Mouse (Mus musculus) cerebellum, postnatal 36 days (tissue): Measurements from ENCODE around the gene Usp21.
A peak's percentile ranks its signal among the peaks of the same experiment; 100 is the strongest.

Experiments used
- DNase-seq, 2 experiments: peaks; one replicate each; pipeline ENCODE4 v3.0.0; 2021 to 2022; ENCODE audit warnings: mixed read lengths in 2 of 2

The Usp21 gene

DNA sequence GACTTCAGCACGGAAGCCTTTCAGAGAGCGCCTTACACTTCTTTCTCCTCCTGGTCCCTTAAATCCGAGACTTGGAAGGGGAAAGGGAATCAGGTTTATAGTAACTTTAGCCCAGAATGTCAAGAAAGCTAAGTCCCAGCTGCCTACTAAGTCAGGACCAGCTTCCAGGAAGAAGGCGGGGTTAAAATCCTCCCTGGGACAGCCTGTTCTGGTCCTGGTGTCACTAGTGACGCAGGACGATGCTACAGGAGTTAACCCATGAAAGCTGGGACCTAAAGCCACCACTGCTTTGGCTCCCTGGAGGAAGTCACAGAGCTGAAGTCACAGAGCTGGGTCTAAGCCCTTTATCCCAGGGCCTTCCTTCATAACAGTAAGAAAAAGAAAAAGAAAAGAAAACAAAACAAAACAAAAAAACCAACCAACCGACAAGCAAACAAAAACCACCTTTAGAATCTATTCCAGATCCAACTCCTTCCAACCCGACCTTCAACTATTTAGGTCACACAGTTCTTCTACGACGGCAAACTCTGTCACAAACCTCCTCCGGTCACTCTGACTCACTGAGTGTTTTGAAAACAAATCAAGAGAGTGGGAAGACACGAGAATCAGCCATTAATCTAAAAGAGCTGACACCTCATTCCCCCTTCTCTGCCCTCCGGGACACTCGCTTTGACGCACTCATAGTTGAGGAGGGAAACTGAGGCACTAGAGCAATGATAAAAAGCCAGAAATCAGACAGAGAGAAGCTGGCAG is 47.6 kb downstream of the Usp21 start:
- no peak for DNase-seq

DNA sequence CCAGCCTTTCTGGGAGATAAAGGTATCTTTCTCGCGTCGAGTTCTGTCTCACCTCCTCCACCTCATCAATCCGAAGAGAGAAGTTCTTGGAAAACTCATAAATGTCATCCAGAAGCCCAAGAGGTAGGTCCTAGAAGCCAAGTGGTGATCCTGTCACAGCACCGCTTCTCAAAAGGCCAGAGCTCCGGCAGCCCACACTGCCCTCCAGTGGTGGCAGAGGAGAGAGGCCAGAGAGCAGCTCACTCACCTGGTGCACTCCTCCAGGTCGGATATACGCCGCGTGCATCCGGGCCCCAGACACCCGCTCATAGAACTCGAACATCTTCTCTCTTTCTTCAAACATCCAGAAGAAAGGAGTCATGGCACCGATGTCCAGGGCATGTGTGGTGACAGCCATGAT is 49.3 kb downstream of the Usp21 start:
- peak; percentile 49 to 61 for DNase-seq

DNA sequence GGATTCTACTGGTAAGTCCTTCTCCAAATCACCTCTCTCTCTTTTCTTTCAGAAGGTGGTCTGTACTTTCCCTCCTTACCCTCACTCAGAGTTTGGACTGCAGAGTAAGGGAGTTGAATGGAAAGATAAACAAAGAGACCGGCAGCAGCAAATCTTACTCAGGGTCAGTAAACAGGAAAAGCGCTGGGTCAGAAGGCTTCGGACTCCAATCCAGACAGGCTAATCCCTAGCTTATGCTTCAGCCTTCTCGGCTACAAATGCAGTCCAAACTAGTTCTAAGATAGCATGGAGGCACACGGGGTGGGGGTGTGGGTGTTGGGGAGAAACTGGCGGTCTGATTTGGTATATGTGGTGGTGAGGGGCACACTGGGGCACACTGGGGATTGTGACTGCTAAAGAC is 50.4 kb downstream of the Usp21 start:
- no peak for DNase-seq

DNA sequence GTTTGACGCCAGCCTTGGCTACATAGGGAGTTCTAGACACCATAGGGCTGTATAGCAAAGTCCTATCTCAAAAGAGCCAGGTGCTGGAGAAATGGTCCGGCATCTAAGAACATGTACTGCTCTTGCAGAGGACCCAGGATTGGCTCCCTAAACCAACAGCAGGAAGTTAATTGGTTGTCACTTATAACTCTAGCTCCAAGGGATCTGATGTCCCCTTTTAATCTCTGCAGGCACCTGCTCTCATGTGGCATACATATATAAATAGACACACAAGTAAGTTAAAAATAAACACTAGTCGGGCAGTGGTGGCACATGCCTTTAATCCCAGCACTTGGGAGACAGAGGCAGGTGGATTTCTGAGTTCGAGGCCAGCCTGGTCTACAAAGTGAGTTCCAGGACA is 52.0 kb downstream of the Usp21 start:
- DNase-seq, result no peak

DNA sequence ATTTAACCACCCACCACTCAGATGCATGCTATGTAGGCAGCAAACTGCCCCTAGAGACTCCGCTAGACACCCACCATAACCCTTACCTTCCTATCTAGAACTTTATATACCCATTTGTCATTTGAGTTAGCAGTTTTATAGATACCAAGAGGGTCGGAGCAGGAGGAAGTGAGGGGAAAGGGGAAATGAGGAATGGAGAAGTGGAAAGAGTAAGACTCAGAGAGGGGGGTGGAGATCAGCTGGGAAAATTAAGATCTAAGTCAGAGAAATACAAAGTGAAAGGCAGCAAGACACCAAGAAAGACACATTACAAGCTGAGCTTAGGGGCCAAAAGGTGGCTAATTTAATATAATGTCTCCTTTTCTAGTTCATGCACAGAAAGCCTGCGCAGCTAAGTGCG is 53.3 kb downstream of the Usp21 start:
- DNase-seq, result no peak

DNA sequence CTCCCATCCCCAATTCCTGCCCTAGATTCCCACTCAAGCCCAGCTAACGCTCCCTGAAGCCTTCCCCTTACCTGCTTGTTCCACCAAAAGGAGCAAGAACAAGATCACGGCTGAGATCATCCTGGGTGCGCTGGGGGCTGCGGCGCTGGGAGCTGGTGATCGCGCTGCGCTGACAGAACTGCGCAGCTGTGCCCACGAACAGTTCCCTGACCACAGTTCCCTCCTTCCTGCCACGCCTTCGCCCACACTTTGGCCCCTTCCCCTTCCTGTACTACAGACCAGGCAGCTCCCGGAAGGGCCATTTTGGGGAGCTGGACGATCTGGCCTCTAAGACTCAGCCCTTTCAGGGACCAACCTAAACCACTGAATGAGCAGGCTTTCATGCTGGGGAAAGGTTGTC is 53.7 kb downstream of the Usp21 start, which contains the start of gene Fcer1g:
Gene Fcer1g (minus strand): TSS at position 240 of the 400 bp plus-strand sequence.
- DNase-seq, result no peak

DNA sequence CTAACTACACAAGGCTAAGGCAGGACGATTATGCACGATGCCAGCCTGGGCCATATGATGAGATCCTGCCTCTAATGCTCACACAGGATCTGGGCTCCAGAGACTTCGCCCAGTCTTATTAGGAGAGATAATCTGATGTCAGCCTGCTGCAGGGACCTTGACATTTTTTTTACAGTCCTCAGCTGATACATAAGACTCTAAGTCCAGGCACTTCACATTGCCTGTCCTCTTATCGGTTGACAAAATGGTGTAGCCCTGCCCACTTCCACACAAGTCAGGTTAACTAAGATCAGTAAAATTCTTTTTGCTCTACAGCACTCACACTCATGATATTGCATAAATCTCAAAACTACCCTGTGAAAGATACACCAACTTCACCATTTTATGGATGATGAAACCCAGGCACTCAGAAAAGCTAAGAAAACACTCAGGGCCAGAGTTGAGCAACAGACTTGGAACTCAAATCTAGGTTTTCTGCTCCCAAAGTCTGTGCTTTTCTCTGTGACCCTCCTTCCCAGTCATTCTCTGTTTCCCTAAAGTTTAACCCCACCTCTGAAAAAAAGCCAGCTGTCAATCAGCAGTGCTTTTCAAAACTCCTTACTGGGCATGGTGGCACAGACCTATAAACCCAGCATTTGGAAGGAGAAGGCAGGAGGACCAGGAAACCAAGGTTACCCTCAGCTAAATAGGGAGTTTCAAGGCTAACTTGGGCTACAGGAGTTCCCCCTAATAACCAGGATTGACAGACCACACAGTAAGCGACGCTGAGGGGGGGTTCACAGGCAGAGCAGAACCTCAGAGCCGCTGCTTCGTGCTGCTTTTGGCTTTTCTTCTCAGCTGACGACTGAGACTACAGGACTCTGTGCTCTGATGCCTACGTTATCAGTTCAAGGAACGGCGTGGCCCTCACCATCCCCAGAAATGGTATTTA is 54.7 kb downstream of the Usp21 start:
- no peak for DNase-seq

DNA sequence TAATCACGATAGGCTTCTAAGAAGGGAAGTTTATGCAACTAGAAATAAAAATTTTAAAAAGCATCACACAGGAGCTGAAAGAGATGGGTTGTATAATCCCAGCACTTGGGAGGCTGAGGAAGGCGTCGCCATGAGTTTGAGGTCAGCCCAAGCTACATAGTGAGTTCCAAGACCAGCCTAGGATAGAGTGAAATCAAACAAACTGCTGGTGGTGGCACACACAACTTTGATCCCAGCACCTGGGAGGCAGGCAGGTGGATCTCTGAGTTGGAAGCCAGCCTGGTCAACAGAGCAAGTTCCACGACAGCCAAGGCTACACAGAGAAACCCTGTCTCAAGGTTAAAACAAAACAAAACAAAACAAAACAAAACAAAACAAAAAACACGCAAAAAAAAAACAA is 55.4 kb downstream of the Usp21 start:
- DNase-seq, result no peak
